Mouse (Mus musculus) hindbrain, embryonic 10.5 days (tissue): Measurements from ENCODE around the gene Fkbp11. TPM values are rescaled to one million over a fixed set of nuclear protein-coding genes. Genes with fewer than 3 reads are reported as not detected.
"Not testable (repeated sequence)": the region's sequence is repeated elsewhere in the genome, so short reads cannot be mapped to it uniquely, and the experiment has no call there.

Experiments used
- DNase-seq: peaks from one replicate; pipeline ENCODE4 v3.0.0-alpha.2; 2017; ENCODE audit warnings: low spot score
- H3K27ac ChIP-seq: fragments of 300-500 bp; sonication (generic); 2 replicates; pipeline ENCODE4 v1.5.1; 2016; ENCODE audit warnings: mild to moderate bottlenecking, moderate library complexity
- H3K27me3 ChIP-seq: fragments of 300-500 bp; sonication (generic); 2 replicates; pipeline ENCODE4 v1.6.1; 2016; ENCODE audit warnings: mild to moderate bottlenecking; ENCODE audit not compliant: poor library complexity, insufficient read depth, severe bottlenecking
- H3K36me3 ChIP-seq: fragments of 300-500 bp; sonication (generic); 2 replicates; pipeline ENCODE4 v1.6.1; 2016; ENCODE audit warnings: mild to moderate bottlenecking, moderate library complexity
- H3K4me1 ChIP-seq: fragments of 300-500 bp; sonication (generic); replicated peaks from 2 replicates; pipeline ENCODE4 v1.6.1; 2016; ENCODE audit warnings: mild to moderate bottlenecking
- H3K4me3 ChIP-seq: fragments of 300-500 bp; sonication (generic); 2 replicates; pipeline ENCODE4 v1.5.1; 2016; ENCODE audit warnings: mild to moderate bottlenecking, moderate library complexity
- H3K9me3 ChIP-seq: fragments of 300-500 bp; sonication (generic); 2 replicates; pipeline ENCODE4 v1.6.1; 2016; ENCODE audit warnings: mild to moderate bottlenecking, moderate library complexity
- WGBS: fragments of 180-500 bp; shearing (Covaris S2); methylation state at CpG from one replicate; pipeline ENCODE4 v1.1.7; 2016; 5-methylcytosine and 5-hydroxymethylcytosine counted together
- polyA plus RNA-seq: library from polyadenylated mRNA; unstranded; fragments of >200 nt; fragmentation: Nextera tagmentation; extraction: Ambion mirVana; gene quantifications from 2 replicates; pipeline ENCODE4 v1.2.1, GENCODE M21; 2016

Gene Fkbp11
- polyA plus RNA-seq, 1 experiment from 2014 or later: 12.9 TPM

GRCm38 (mm10) chr15:98762201-98762621 is 34.2 kb upstream of the Fkbp11 start:
- WGBS: 1% methylated on average over 24 of the region's 24 CpGs
- Histone ChIP-seq H3K27ac (peak overlapping the region; percentile 94), H3K9me3 (no peaks in the 10 kb centered on the region), H3K4me1 (peaks cover 28% of the 10 kb centered on the region), H3K4me3 (peak overlapping the region; percentile 99), H3K27me3 (peaks cover 32% of the 10 kb centered on the region), H3K36me3 (peaks cover 41% of the 10 kb centered on the region)
- peak; percentile 76 for DNase-seq

- Histone ChIP-seq H3K9me3 (no peaks in the 10 kb centered on the region), H3K4me3 (no peak overlapping the region), H3K4me1 (no peaks in the 10 kb centered on the region), H3K36me3 (peaks cover 67% of the 10 kb centered on the region), H3K27me3 (no peaks in the 10 kb centered on the region), H3K27ac (no peak overlapping the region)
- 86% methylated on average over 2 of the region's 2 CpGs for WGBS
- no peak for DNase-seq
Measured at GRCm38 (mm10) chr15:98754125-98754524, 26.1 kb upstream of the Fkbp11 start.

- WGBS: 81% methylated on average over 8 of the region's 8 CpGs
- Histone ChIP-seq H3K4me3 (no peak overlapping the region), H3K27ac (no peak overlapping the region), H3K9me3 (no peaks in the 10 kb centered on the region), H3K4me1 (no peaks in the 10 kb centered on the region), H3K36me3 (peaks cover 61% of the 10 kb centered on the region), H3K27me3 (no peaks in the 10 kb centered on the region)
- no peak for DNase-seq
Measured at GRCm38 (mm10) chr15:98753021-98753423, 25.0 kb upstream of the Fkbp11 start.

- peaks cover 37% of the 10 kb centered on the region for H3K36me3 ChIP-seq
- no peak overlapping the region for H3K4me3 ChIP-seq
- WGBS: 97% methylated on average over 2 of the region's 2 CpGs
Measured at GRCm38 (mm10) chr15:98749093-98749492, 21.1 kb upstream of the Fkbp11 start.

GRCm38 (mm10) chr15:98747296-98747695 is 19.3 kb upstream of the Fkbp11 start:
- H3K27ac ChIP-seq: no peak overlapping the region
- DNase-seq: no peak
- no peaks in the 10 kb centered on the region for H3K27me3 ChIP-seq
- H3K9me3 ChIP-seq: no peaks in the 10 kb centered on the region
- H3K4me1 ChIP-seq: no peaks in the 10 kb centered on the region
- H3K36me3 ChIP-seq: peaks cover 48% of the 10 kb centered on the region
- WGBS: 95% methylated on average over 6 of the region's 6 CpGs
- no peak overlapping the region for H3K4me3 ChIP-seq

More at GRCm38 (mm10) chr15:98749093-98749492, 21.1 kb upstream of the Fkbp11 start:
- no peaks in the 10 kb centered on the region for H3K4me1 ChIP-seq
- DNase-seq: no peak
- no peaks in the 10 kb centered on the region for H3K27me3 ChIP-seq
- H3K9me3 ChIP-seq: no peaks in the 10 kb centered on the region
- no peak overlapping the region for H3K27ac ChIP-seq

- Histone ChIP-seq H3K27ac (no peak overlapping the region), H3K4me1 (no peaks in the 10 kb centered on the region), H3K9me3 (no peaks in the 10 kb centered on the region), H3K36me3 (peaks cover 56% of the 10 kb centered on the region), H3K4me3 (no peak overlapping the region), H3K27me3 (no peaks in the 10 kb centered on the region)
- 91% methylated on average over 10 of the region's 10 CpGs for WGBS
- DNase-seq: no peak
Measured at GRCm38 (mm10) chr15:98746344-98746965, 18.5 kb upstream of the Fkbp11 start.

GRCm38 (mm10) chr15:98743863-98744262 is 15.9 kb upstream of the Fkbp11 start:
- H3K4me1 ChIP-seq, DNase-seq, H3K27me3 ChIP-seq, H3K9me3 ChIP-seq, H3K27ac ChIP-seq, H3K4me3 ChIP-seq: not testable (repeated sequence)
- 86% methylated on average over 3 of the region's 3 CpGs for WGBS
- H3K36me3 ChIP-seq: peaks cover 63% of the 10 kb centered on the region

- H3K36me3 ChIP-seq: peaks cover 69% of the 10 kb centered on the region
- no peaks in the 10 kb centered on the region for H3K4me1 ChIP-seq
- H3K4me3 ChIP-seq: no peak overlapping the region
- H3K27ac ChIP-seq: no peak overlapping the region
- no peak for DNase-seq
- no peaks in the 10 kb centered on the region for H3K27me3 ChIP-seq
- WGBS: 89% methylated on average over 8 of the region's 8 CpGs
- H3K9me3 ChIP-seq: no peaks in the 10 kb centered on the region
Measured at GRCm38 (mm10) chr15:98742766-98743428, 14.9 kb upstream of the Fkbp11 start.

- Histone ChIP-seq H3K27ac (no peak overlapping the region), H3K27me3 (no peaks in the 10 kb centered on the region), H3K9me3 (no peaks in the 10 kb centered on the region), H3K4me3 (no peak overlapping the region), H3K4me1 (no peaks in the 10 kb centered on the region), H3K36me3 (peaks cover 95% of the 10 kb centered on the region)
- DNase-seq: no peak
- WGBS: 89% methylated on average over 8 of the region's 8 CpGs
Measured at GRCm38 (mm10) chr15:98740219-98740618, 12.2 kb upstream of the Fkbp11 start.

GRCm38 (mm10) chr15:98738796-98739195 is 10.8 kb upstream of the Fkbp11 start:
- 65% methylated on average over 4 of the region's 4 CpGs for WGBS
- no peaks in the 10 kb centered on the region for H3K9me3 ChIP-seq
- peak; percentile 13 for DNase-seq
- H3K4me3 ChIP-seq: no peak overlapping the region
- H3K36me3 ChIP-seq: peaks cover 93% of the 10 kb centered on the region
- H3K27ac ChIP-seq: no peak overlapping the region
- no peaks in the 10 kb centered on the region for H3K27me3 ChIP-seq
- H3K4me1 ChIP-seq: no peaks in the 10 kb centered on the region

GRCm38 (mm10) chr15:98737881-98738280 is 9.9 kb upstream of the Fkbp11 start:
- Histone ChIP-seq H3K4me1 (no peaks in the 10 kb centered on the region), H3K4me3 (no peak overlapping the region), H3K27ac (no peak overlapping the region), H3K36me3 (peaks cover 85% of the 10 kb centered on the region), H3K27me3 (no peaks in the 10 kb centered on the region), H3K9me3 (no peaks in the 10 kb centered on the region)
- no peak for DNase-seq

- no peak overlapping the region for H3K27ac ChIP-seq
- peaks cover 7% of the 10 kb centered on the region; the same call in 1 of the 2 replicates for H3K4me1 ChIP-seq
- 94% methylated on average over 10 of the region's 10 CpGs for WGBS
- no peaks in the 10 kb centered on the region for H3K9me3 ChIP-seq
- H3K4me3 ChIP-seq: no peak overlapping the region
- H3K36me3 ChIP-seq: peaks cover 71% of the 10 kb centered on the region
- DNase-seq: no peak
- H3K27me3 ChIP-seq: no peaks in the 10 kb centered on the region
Measured at GRCm38 (mm10) chr15:98736521-98736920, 8.5 kb upstream of the Fkbp11 start.

GRCm38 (mm10) chr15:98733976-98734566 is 6.1 kb upstream of the Fkbp11 start:
- peaks cover 47% of the 10 kb centered on the region for H3K36me3 ChIP-seq
- no peak overlapping the region for H3K27ac ChIP-seq
- 86% methylated on average over 5 of the region's 5 CpGs for WGBS
- no peaks in the 10 kb centered on the region for H3K9me3 ChIP-seq
- H3K4me3 ChIP-seq: no peak overlapping the region
- H3K27me3 ChIP-seq: peaks cover 9% of the 10 kb centered on the region
- DNase-seq: no peak
- peaks cover 7% of the 10 kb centered on the region; the same call in 1 of the 2 replicates for H3K4me1 ChIP-seq
